Mouse (Mus musculus): ENCODE results near the gene Ankrd54. TPM values are rescaled to one million over a fixed set of nuclear protein-coding genes. Genes with fewer than 3 reads are reported as not detected.

Gene Ankrd54
- total RNA-seq, 2 experiments from 2014 or later = 17.4 to 19.5 TPM

DNA sequence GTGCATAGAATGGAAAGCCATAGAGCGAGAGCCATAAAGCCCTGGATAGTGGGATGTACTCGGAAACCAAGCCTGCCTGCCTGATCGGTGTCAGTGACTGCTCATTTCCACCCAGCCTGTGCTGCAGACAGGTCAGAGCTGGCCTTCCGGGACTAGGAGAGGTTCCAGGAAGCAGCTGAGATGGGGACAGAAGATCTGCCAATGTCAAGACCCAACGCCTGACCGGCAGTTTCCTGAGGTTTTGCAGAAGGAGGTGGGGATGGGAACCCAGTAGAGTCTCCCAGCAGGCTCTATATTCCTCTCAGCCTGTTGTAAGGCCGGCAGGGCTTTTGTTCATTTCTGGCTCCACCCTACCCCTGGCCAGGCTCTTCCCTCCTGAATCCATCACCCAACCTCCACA is 36.2 kb upstream of the Ankrd54 start:
- Histone ChIP-seq H3K4me3 (no peak overlapping the region), H3K27ac (peak overlapping the region; percentile 91)
- DNase-seq (ENCODE audit: low spot score in 2 of 2) = no peak
- TF ChIP-seq CTCF (conservative IDR thresholded peaks at IDR 0.05) = no peak

DNA sequence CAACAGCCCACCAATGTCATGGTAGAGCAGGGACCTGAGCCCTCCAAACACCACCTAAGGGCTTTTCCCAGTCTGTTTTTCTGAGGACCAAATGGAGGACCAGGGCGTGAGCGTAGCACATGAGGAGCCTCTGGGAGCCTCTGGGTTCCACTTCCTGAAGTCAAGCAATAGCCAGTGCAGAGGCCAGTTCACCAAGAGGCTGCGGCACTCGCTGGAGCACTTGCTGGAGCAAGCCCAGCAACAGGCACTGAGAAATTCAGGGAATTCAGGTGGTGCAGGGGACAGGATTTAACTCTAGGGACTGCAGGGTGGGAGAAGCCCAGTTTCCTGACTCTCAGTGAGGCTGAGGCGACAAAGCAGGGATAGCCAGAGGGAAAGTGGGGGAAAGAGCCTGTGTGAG is 35.5 kb upstream of the Ankrd54 start:
- TF ChIP-seq CTCF (conservative IDR thresholded peaks at IDR 0.05) = no peak
- H3K27ac ChIP-seq = peak overlapping the region; percentile 91
- H3K4me3 ChIP-seq = no peak overlapping the region
- no peak for DNase-seq (ENCODE audit: low spot score in 2 of 2)

DNA sequence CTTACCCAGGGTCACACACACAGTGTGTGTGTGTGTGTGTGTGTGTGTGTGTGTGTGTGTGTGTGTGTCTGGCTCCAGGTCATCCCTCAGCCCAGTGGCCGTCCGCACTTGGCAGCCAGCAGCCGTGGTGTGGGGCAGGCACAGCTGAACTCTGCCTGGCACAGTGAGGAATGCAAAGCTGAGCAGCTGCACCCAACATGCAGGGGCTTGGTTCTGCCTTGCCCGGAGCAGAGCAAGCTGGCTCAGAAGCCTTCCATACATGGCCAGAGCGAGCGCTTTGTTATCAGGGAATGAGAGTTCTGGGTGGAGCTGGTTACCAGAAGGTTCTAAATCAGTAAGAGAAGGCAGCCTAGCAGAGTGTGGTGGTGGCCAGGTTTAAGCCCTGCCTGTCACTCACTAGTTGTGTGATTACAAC is 34.9 kb upstream of the Ankrd54 start:
- Histone ChIP-seq H3K27ac (peak overlapping the region; percentile 91), H3K4me3 (no peak overlapping the region)
- no peak for TF ChIP-seq CTCF (conservative IDR thresholded peaks at IDR 0.05)
- peak; percentile 34 to 40 for DNase-seq (ENCODE audit: low spot score in 2 of 2)

DNA sequence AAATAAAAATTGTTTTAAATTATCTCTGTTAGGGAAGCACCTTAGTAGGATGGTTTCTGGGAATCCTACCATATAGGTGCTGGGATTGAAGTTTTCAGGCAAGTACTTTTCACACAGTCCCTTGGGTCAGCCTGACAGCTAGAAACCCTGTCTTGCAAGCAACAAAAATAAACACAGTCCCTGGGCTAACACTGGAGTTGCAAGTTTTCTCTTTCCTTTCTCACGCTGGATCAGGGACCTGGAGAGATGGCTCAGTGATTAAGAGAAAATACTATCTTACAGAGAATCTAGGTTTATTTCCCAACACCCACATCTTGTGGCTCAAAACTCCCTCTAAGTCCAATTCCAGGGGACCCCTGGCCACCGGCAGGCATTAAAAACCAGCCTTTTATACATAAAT is 34.4 kb upstream of the Ankrd54 start:
- Histone ChIP-seq H3K4me3 (no peak overlapping the region), H3K27ac (peak overlapping the region; percentile 91)
- no peak for DNase-seq (ENCODE audit: low spot score in 2 of 2)

DNA sequence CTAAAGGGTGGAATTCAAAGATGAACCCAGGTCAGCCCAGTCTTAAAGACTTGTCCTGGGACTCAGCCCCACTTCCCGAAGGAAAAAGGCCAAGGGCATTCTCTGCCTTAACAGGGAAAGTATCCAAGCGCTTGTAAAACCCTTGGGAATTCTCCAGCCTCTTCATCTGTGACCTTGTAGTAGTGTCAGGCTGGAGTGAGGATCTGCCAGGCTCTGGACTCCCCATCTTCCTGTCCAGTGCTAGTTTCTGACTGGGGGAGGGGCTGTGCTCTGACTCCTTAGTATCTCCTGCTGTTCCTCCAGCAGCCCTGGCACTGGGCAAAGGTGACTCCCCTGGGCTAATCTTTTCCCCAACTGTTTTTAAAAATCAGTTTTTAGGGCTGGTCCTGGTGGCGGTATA is 33.9 kb upstream of the Ankrd54 start:
- DNase-seq (ENCODE audit: low spot score in 2 of 2) = no peak
- TF ChIP-seq CTCF (conservative IDR thresholded peaks at IDR 0.05) = no peak
- Histone ChIP-seq H3K4me3 (no peak overlapping the region), H3K27ac (peak overlapping the region; percentile 91)

More for the DNA sequence above, 34.4 kb upstream of the Ankrd54 start:
- no peak for TF ChIP-seq CTCF (conservative IDR thresholded peaks at IDR 0.05)

DNA sequence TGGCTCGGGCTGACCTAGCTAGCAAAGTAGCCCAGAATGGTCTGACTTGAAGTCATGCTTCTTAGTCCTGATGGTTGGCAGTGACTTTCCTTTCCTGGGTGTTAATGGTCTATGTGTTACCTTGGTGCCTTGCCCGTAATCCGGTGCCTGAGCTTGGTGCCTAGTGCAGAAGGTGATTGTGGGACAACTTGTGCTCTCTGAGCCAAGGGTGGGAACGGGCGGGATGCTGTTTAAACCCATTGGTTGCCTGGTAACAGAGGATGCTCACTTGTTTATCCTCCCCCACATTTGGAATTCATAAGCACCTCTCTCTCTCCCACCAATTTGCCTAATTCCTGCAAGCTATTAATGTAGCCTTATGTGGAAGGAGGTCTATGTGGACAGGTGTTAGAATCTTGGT is 32.8 kb upstream of the Ankrd54 start:
- DNase-seq (ENCODE audit: low spot score in 2 of 2) = peak in 1 of 2 experiments; percentile 47
- no peak for TF ChIP-seq CTCF (conservative IDR thresholded peaks at IDR 0.05)

DNA sequence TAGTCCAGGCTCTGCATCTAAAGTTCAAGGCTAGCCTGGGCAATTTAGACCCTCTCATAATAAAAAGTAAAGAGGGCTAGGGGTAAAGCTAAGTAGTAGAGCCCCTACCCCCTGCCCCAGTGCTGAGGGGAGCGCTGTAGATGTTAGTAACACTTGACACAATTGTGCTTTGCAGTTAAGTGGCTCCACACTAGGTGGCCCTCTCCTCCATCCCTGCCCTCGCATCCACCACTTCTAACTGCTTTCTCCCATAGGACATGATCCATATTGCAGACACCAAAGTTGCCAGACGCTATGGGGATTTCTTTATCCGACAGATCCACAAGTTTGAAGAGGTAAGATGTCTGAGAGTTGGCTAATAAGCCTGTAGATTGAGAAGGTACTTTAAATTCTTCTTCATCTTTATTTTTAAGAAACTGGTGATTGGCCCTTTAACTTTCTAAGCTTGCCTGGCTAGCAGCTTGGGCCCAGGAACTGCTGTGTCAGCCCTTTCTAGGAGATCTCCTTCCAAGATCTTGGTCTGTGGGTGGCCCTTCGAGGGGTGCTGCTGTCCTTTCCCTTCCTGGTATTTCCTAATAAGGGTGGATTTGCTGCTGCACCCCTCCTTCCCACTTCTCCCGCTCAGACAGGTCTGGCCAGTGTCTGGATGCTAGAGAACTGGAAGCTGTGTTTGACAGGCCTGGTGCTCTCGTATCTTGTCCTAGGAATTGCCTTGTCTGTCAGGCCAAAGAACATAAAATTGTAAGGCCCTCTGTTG is 30.6 kb upstream of the Ankrd54 start:
- peak; percentile 80 for TF ChIP-seq CTCF (conservative IDR thresholded peaks at IDR 0.05)
- peak; percentile 40 to 54 for DNase-seq (ENCODE audit: low spot score in 2 of 2)
- H3K27ac ChIP-seq = peak overlapping the region; percentile 73
- no peak overlapping the region for H3K4me3 ChIP-seq

More for the DNA sequence above, 32.8 kb upstream of the Ankrd54 start:
- Histone ChIP-seq H3K27ac (peak overlapping the region; percentile 91), H3K4me3 (no peak overlapping the region)

DNA sequence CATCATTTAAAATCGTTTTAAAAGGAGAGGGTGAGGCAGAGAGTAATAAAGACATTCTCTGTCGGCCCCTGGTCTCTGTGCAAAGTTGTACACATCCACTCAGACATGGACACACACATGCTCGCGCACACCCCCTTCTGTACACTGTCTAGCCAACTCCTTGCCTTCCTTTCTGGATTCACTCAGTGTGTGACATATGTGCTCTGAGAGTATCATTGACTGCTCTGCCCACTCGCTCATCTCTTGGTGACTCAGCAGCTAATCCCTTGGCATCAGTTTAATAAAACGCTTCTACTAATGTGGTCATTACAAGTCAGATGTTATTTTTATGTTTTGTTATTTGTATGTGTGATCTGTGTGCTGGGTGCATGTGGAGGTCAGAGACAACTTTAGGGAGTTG is 29.6 kb upstream of the Ankrd54 start:
- no peak overlapping the region for H3K4me3 ChIP-seq
- TF ChIP-seq CTCF (conservative IDR thresholded peaks at IDR 0.05) = no peak
- peak overlapping the region; percentile 73 for H3K27ac ChIP-seq
- peak in 1 of 2 experiments; percentile 37 for DNase-seq (ENCODE audit: low spot score in 2 of 2)

DNA sequence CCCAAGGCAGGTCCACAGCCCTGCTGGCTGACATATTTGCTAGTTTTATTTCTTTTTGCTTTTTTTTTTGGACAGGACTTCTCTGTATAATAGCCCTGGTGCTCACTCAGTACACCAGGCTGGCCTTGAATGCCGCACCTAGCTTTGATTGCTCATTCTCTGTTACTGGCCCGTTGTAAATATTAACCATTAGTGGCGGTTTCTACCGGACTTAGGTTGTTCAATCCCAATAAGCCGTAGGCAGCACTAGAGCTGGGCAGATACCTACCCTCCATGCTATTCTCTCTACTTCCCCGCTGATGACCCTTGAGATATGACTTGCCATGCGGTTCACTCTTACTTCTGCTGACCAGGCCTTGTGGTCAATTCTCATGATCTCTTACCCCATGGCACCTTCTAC is 16.9 kb upstream of the Ankrd54 start:
- H3K27ac ChIP-seq = no peak overlapping the region
- no peak for DNase-seq (ENCODE audit: low spot score in 2 of 2)
- no peak for TF ChIP-seq CTCF (conservative IDR thresholded peaks at IDR 0.05)
- no peak overlapping the region for H3K4me3 ChIP-seq

DNA sequence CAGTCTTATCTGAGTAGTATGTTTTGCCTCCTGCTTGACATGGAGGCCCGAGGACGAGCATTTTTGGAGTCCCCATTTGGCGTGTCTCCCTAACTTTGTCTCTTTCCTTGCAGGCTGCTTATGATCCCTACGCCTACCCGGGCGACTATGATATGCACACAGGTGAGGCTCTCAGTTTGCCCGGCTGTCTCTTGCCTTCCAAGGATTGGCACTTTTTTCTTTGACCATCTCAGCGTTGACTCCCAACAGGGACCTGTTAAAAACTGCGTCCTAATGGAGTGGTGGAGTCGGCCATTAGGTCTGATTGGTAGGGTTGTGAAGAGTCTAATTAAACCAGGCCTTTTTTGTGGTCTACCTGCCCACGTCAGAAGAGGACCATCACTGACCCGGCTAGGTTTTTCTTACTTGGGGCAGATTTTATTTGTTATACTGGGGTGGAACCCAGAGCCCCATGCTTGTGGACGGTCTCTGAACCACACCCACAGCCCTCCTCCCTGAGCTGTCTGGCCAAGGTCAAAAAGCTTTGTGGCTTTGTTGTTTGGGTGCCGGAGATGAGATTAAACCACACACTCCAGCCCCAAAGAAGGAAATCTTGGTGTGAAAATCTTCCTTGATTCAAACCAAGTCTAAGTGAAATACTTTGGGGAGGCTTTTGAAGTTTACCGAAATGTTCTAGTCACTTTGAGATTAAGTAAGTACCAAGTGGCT is 13.1 kb upstream of the Ankrd54 start:
- DNase-seq (ENCODE audit: low spot score in 2 of 2) = no peak
- Histone ChIP-seq H3K4me3 (peak overlapping the region; percentile 86), H3K27ac (peak overlapping the region; percentile 91)
- TF ChIP-seq CTCF (conservative IDR thresholded peaks at IDR 0.05) = no peak

DNA sequence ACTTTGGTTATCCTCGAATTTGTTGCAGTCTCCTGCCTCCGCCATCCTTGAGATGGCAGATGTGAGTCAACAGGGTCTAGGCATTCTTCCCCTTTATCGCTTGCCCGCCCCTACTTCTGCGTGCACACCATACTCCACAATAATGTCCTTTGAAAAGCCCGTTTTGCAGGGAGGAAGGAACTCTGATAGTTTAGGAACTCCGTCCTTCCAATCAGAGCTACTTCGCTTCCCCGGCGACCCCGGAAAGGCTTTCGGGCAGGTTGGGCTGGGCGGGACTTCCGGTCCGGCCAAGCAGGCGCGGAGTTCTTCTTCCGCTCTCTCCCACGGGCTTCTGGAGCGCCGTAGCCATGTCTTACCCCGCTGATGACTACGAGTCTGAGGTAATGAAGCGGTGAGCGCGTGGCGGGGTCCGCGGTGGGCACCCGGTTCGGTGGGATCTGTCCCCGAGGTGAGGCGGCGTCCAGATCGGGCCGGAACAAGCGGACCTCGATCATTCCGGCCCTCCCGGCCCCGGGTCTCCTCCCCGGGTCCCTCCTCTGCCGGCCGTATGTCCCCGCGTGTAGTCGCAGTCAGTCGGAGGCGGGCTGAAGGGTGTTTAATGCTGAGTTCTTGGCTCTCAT is 12.3 kb upstream of the Ankrd54 start, which contains the start of gene Eif3l:
Eif3l (plus strand) TSS at position 267 of the 620 bp plus-strand sequence.
- H3K4me3 ChIP-seq = peak within 1 kb of the TSS; percentile 86

DNA sequence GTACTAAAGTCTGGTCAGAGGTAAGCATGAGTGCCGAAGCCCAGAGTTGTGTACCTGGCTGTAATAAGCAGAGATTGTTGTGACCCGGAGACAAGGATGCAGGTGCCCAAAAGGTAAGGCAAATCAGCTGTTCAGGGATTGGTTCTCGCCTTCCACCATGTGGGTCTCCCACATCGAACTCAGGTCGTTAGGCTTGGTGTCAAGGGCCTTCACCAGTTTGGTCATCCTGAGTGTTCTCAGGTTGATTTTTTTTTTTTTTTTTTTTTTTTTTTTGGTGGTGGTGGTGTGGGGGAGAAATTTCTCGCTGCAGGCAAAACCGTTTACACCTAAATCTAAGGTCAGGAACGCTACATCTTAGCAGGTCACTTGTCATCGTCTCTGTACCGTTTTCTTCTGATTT is 11.8 kb upstream of the Ankrd54 start:
- TF ChIP-seq CTCF (conservative IDR thresholded peaks at IDR 0.05) = no peak
- DNase-seq (ENCODE audit: low spot score in 2 of 2) = no peak
- Histone ChIP-seq H3K27ac (peak overlapping the region; percentile 91), H3K4me3 (peak overlapping the region; percentile 86)

More for the DNA sequence above, 12.3 kb upstream of the Ankrd54 start, which contains the start of gene Eif3l:
- peak within 1 kb of the TSS; percentile 91 for H3K27ac ChIP-seq
- TF ChIP-seq CTCF (conservative IDR thresholded peaks at IDR 0.05) = 0 out of 2 replicates have a peak, but pooled peaks have one; percentile 19
- peak; percentile 88 to 90 for DNase-seq (ENCODE audit: low spot score in 2 of 2)

DNA sequence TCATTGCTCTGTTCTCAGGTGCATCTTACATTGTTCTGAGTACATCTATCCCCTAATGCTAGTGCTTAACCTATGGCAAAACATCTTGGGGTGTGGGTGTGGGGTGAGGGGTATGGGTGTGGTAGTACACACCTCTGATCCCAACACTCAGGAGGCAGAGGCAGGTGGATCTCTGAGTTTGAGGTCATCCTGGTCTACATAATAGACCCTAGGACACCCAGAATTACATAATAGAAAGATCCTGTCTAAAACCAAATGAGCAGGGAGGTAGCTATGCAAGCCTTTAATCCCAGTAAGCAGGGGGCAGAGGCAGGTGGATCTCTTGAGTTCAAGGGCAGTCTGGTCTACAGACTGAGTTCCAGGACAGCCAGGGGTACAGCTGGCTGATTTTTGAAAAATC is 11.1 kb upstream of the Ankrd54 start:
- Histone ChIP-seq H3K27ac (no peak overlapping the region), H3K4me3 (no peak overlapping the region)
- no peak for TF ChIP-seq CTCF (conservative IDR thresholded peaks at IDR 0.05)
- no peak for DNase-seq (ENCODE audit: low spot score in 2 of 2)
